Mouse (Mus musculus): ENCODE data around the gene Golph3.

GRCm38 (mm10) chr15:12351470-12351869, 30.2 kb downstream of the Golph3 start:
- TF ChIP-seq CTCF (IDR thresholded peaks at IDR 0.05; ENCODE audit: insufficient read depth, low read depth, low read length) (no peak), POLR2A (IDR thresholded peaks at IDR 0.05; ENCODE audit: insufficient read depth, low read depth, low read length) (no peak)

Data from olfactory bulb, adult 2 months (tissue).